In genomic region chr19:54035100-54035499, GRCm38 (mm10) we compare ENCODE assay signal across 26 mouse cellular contexts. TPM values are rescaled to one million over a fixed set of nuclear protein-coding genes. Genes with fewer than 3 reads are reported as not detected.
DNase-seq lines count a peak whose midpoint lies in the region; ATAC-seq and TF ChIP-seq lines count a peak whose summit lies in the region.
"Had no signal": no experiment of that assay in that cellular context is flagged by ENCODE, and none has a peak within 500 bp of the region (broad histone marks: within the 10 kb centered on the region; RNA-seq: fewer than 3 reads in every experiment).

No protein-coding gene starts in this region.

- peak; percentile 30 for DNase-seq in cerebellum, adult 11-12 months
- no peak for DNase-seq in cerebellum, postnatal 4 days (ENCODE audit: low spot score in 2 of 2)
- no peak for DNase-seq in forebrain, embryonic 11.5 days (ENCODE audit: low spot score)
- no peak for DNase-seq in forebrain, postnatal 0 days
- DNase-seq in cerebellum, postnatal 14 days = peak; percentile 33 to 45
- peak; percentile 78 for DNase-seq in retina, adult 2 months (ENCODE audit: low read depth, low spot score)
- DNase-seq in thymus, postnatal 0 days (ENCODE audit: low spot score) = no peak
- DNase-seq: adrenal gland, adult 8-10 months; embryo, embryonic 11 days; gastrocnemius, postnatal 25 days; heart, adult 11 months; kidney, adult 2 months; kidney, postnatal 36 days; lung, embryonic 14.5 days; lung, postnatal 14 days; right cerebral cortex, postnatal 14 days had no signal

- H3K9ac ChIP-seq in forebrain, embryonic 11.5 days (ENCODE audit: low read length) = no peak overlapping the region
- H3K9ac ChIP-seq in forebrain, postnatal 0 days = no peak overlapping the region
- H3K9ac ChIP-seq: embryonic facial prominence, embryonic 13.5 days; heart, embryonic 15.5 days; intestine, embryonic 15.5 days; liver, embryonic 14.5 days; lung, embryonic 14.5 days; midbrain, embryonic 15.5 days had no signal

- H3K4me1 ChIP-seq in forebrain, embryonic 11.5 days (replicated peaks; ENCODE audit: control insufficient read depth, insufficient read depth, low read length) = no peaks in the 10 kb centered on the region
- no peaks in the 10 kb centered on the region for H3K4me1 ChIP-seq in forebrain, postnatal 0 days (ENCODE audit: insufficient read depth)
- H3K4me1 ChIP-seq: embryonic facial prominence, embryonic 13.5 days; heart, embryonic 10.5 days; heart, embryonic 15.5 days; intestine, embryonic 15.5 days; midbrain, embryonic 15.5 days had no signal

- TF ChIP-seq CTCF in forebrain, postnatal 0 days (IDR thresholded peaks at IDR 0.05; ENCODE audit: low read depth) = no peak

- no peak overlapping the region for H3K4me2 ChIP-seq in forebrain, embryonic 11.5 days (ENCODE audit: low read depth, low read length, severe bottlenecking)
- no peak overlapping the region for H3K4me2 ChIP-seq in forebrain, postnatal 0 days (ENCODE audit: low read depth)
- H3K4me2 ChIP-seq: embryonic facial prominence, embryonic 13.5 days; heart, embryonic 15.5 days; intestine, embryonic 15.5 days; lung, embryonic 14.5 days; midbrain, embryonic 15.5 days had no signal

- H3K27ac ChIP-seq in forebrain, embryonic 11.5 days (ENCODE audit: low read depth, low read length) = 0 out of 2 replicates have a peak overlapping the region, but pooled peaks have one; percentile 7
- H3K27ac ChIP-seq in forebrain, postnatal 0 days (ENCODE audit: low read depth, low read length) = no peak overlapping the region
- H3K27ac ChIP-seq: embryonic facial prominence, embryonic 13.5 days; heart, embryonic 10.5 days; heart, embryonic 15.5 days; hindbrain, postnatal 0 days; intestine, embryonic 15.5 days; liver, embryonic 14.5 days; midbrain, embryonic 15.5 days had no signal

- no peaks in the 10 kb centered on the region for H3K27me3 ChIP-seq in forebrain, embryonic 11.5 days (ENCODE audit: control insufficient read depth, insufficient read depth, low read length)
- H3K27me3 ChIP-seq in forebrain, postnatal 0 days (ENCODE audit: insufficient read depth, low read length) = no peaks in the 10 kb centered on the region
- H3K27me3 ChIP-seq: CH12.LX; embryonic facial prominence, embryonic 13.5 days; heart, embryonic 15.5 days; intestine, embryonic 15.5 days; midbrain, embryonic 15.5 days had no signal

- peak; percentile 67 for ATAC-seq in forebrain, embryonic 11.5 days (replicated peaks; ENCODE audit: low FRiP score)
- ATAC-seq in forebrain, postnatal 0 days = no peak
- no peak for ATAC-seq in activated CD4-positive, CD25-positive, alpha-beta regulatory T cell, adult 4 months
- ATAC-seq: hindbrain, postnatal 0 days; intestine, embryonic 15.5 days; midbrain, embryonic 15.5 days had no signal

- H3K36me3 ChIP-seq in forebrain, embryonic 11.5 days (ENCODE audit: control insufficient read depth, insufficient read depth, low read length) = no peaks in the 10 kb centered on the region; the same call in 1 of the 2 replicates
- peaks cover 19% of the 10 kb centered on the region for H3K36me3 ChIP-seq in forebrain, postnatal 0 days (ENCODE audit: insufficient read depth)
- H3K36me3 ChIP-seq: intestine, embryonic 15.5 days had no signal

- no peaks in the 10 kb centered on the region for H3K9me3 ChIP-seq in forebrain, embryonic 11.5 days (ENCODE audit: control insufficient read depth, low read length)
- H3K9me3 ChIP-seq in forebrain, postnatal 0 days (ENCODE audit: low read length) = no peaks in the 10 kb centered on the region
- H3K9me3 ChIP-seq: embryonic facial prominence, embryonic 13.5 days; heart, embryonic 10.5 days; heart, embryonic 15.5 days; intestine, embryonic 15.5 days; midbrain, embryonic 15.5 days had no signal

- no peak overlapping the region for H3K4me3 ChIP-seq in forebrain, embryonic 11.5 days (ENCODE audit: low read depth, low read length)
- H3K4me3 ChIP-seq in forebrain, postnatal 0 days (ENCODE audit: low read depth, low read length) = no peak overlapping the region
- H3K4me3 ChIP-seq: embryonic facial prominence, embryonic 13.5 days; erythroblast, embryonic 14.5 days; heart, embryonic 10.5 days; heart, embryonic 15.5 days; intestine, embryonic 15.5 days; midbrain, embryonic 15.5 days had no signal

- 70% methylated on average over 6 of the region's 6 CpGs for WGBS in forebrain, embryonic 11.5 days
- WGBS in forebrain, postnatal 0 days = 46% methylated on average over 6 of the region's 6 CpGs

RNA-seq across cellular contexts. Expression of gene Adra2a, which starts 8.9 kb away (rescaled TPM):
- 2.0 and 3.0 TPM in 2 replicates for polyA plus RNA-seq in forebrain, embryonic 11.5 days (2014; fragmentation: Nextera tagmentation; extraction: Ambion mirVana)
- 9.1 and 17.3 TPM in 2 replicates for total RNA-seq in forebrain, postnatal 0 days (2014; rRNA removed)
- polyA plus RNA-seq in forebrain, postnatal 0 days (2015; fragmentation: Nextera tagmentation; extraction: Ambion mirVana) = 1.7 and 2.6 TPM in 2 replicates
- polyA plus RNA-seq in activated CD4-positive, CD25-positive, alpha-beta regulatory T cell, adult 4 months (2017; shearing (Covaris generic)) = not detected
- polyA plus RNA-seq in thymus, postnatal 0 days (2015; fragmentation: Nextera tagmentation; extraction: Ambion mirVana) = 0.46 and 0.51 TPM in 2 replicates

Comparison
In these comparisons a context has a peak if more than half of its experiments do, and no peak if none do; other contexts are left out.
1. DNase-seq: peak in cerebellum, adult 11-12 months (single experiment), cerebellum, postnatal 14 days (2 of 2) and retina, adult 2 months (single experiment); none in cerebellum, postnatal 4 days (0 of 2), forebrain, embryonic 11.5 days (single experiment), forebrain, postnatal 0 days (single experiment) and thymus, postnatal 0 days (single experiment).